Mouse (Mus musculus): ENCODE data around the gene Bach1.

DNA sequence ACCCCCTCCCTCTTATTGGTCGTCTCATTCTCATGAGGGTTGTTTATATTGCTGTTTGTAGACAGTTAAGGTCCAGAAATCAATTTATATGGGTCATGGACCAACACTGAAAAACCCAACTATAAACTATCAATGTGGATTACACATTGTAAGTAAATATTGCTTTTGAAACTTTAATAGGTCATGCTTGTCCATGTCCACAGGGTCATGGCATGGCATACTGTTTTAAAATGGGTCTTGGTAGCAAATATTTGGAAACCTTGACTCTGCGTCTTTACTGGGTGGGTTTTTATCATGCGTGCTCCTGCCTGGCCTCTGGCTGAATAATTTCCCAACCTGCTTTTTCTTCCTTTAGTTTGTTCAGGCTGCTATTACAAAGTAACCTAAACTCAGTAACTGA lies 57.2 kb downstream of the Bach1 start:
- no peak for TF ChIP-seq POLR2A (IDR thresholded peaks at IDR 0.05; ENCODE audit: insufficient read depth, low read depth, low read length)
- TF ChIP-seq CTCF (IDR thresholded peaks at IDR 0.05) = no peak
